In the genomic region with DNA sequence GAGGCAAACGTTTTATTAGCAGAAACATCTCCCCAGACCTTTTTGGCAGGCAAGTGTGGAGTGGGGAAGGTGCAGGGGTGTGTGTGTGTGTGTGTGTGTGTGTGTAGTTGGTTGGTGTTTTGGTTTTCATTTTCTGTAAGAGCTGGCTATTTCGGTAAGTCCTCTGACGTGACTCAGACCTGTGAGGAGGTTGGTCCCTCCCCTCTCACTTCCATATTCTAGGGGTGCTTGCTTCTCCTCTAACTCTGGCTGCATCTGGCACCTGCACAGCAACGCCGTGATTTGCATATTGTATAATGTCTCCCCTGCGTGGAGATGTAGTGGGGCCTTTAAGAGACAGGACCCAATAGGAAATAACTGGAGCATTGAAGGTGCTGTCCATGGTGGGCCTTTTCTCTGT, we compare ENCODE assay signal across 23 mouse cellular contexts.
A peak's percentile ranks its signal among the peaks of the same experiment; 100 is the strongest.
DNase-seq lines count a peak whose midpoint lies in the region; ATAC-seq lines count a peak whose summit lies in the region.
"Had no signal": no experiment of that assay in that cellular context is flagged by ENCODE, and none has a peak within 500 bp of the region (broad histone marks: within the 10 kb centered on the region; RNA-seq: fewer than 3 reads in every experiment).

No protein-coding gene starts in this region.

- DNase-seq in frontal cortex, postnatal 25 days (ENCODE audit: low spot score in 2 of 2) = no peak
- DNase-seq in right cerebral cortex, adult 18-20 months = peak; percentile 25
- DNase-seq in right cerebral cortex, postnatal 36 days (ENCODE audit: low spot score in 2 of 2) = no peak
- peak; percentile 58 for DNase-seq in brain, adult 2 months (ENCODE audit: low read depth, low spot score)
- DNase-seq in telencephalon, adult 2 months (ENCODE audit: low read depth, low spot score) = peak; percentile 10
- DNase-seq in yolk sac, embryonic 10.5 days (ENCODE audit: low spot score) = no peak
- DNase-seq: adrenal gland, postnatal 36 days; cerebellum, adult 8-10 months; cerebellum, postnatal 25 days; gastrocnemius, postnatal 10 days; kidney, adult 8-10 months; kidney, postnatal 10 days; liver; lung, adult 2 months; lung, postnatal 14 days; thymus, adult 2 months; thymus, postnatal 36 days had no signal

- ATAC-seq in frontal cortex, adult (ENCODE audit: low TSS enrichment) = peak; percentile 52; the same call in 1 of the 2 replicates
- ATAC-seq: CD4-positive, CD25-positive, alpha-beta regulatory T cell, adult 4 months; forebrain, embryonic 16.5 days; hindbrain, postnatal 0 days; intestine, embryonic 15.5 days; midbrain, embryonic 15.5 days had no signal

Comparison
In these comparisons a context has a peak if more than half of its experiments do, and no peak if none do; other contexts are left out.
1. DNase-seq: peak in right cerebral cortex, adult 18-20 months (single experiment), brain, adult 2 months (single experiment) and telencephalon, adult 2 months (single experiment); none in frontal cortex, postnatal 25 days (0 of 2), right cerebral cortex, postnatal 36 days (0 of 2) and yolk sac, embryonic 10.5 days (single experiment).